Mouse (Mus musculus): ENCODE measurements around the gene Cga.

- TF ChIP-seq GATA1 (IDR thresholded peaks at IDR 0.05; ENCODE audit: borderline replicate concordance, low read length): no peak
- no peak for TF ChIP-seq FLI1 (IDR thresholded peaks at IDR 0.05; ENCODE audit: low read length)
Observed at GRCm38 (mm10) chr4:34922177-34922870, 28.7 kb downstream of the Cga start.
